Mouse (Mus musculus) midbrain, embryonic 12.5 days (tissue): ENCODE results near the gene Tfap4. TPM values are rescaled to one million over a fixed set of nuclear protein-coding genes. Genes with fewer than 3 reads are reported as not detected.
"Not testable (repeated sequence)": the region's sequence is repeated elsewhere in the genome, so short reads cannot be mapped to it uniquely, and the experiment has no call there.

ENCODE experiments used
- ATAC-seq: fragments of 200-750 bp; cut with Nextera tagmentation; 2 replicates; pipeline ENCODE4 v1.8.0; 2017; ENCODE audit warnings: low read depth, moderate TSS enrichment, moderate library complexity; ENCODE audit not compliant: low FRiP score
- H3K27ac ChIP-seq: fragments of 300-500 bp; sonication (generic); replicated peaks from 2 replicates; pipeline ENCODE4 v1.5.1; 2016; ENCODE audit warnings: mild to moderate bottlenecking
- H3K27me3 ChIP-seq: fragments of 300-500 bp; sonication (generic); 2 replicates; pipeline ENCODE4 v1.6.1; 2016; ENCODE audit warnings: mild to moderate bottlenecking
- H3K36me3 ChIP-seq: fragments of 300-500 bp; sonication (generic); 2 replicates; pipeline ENCODE4 v1.6.1; 2016
- H3K4me1 ChIP-seq: fragments of 300-500 bp; sonication (generic); 2 replicates; pipeline ENCODE4 v1.6.1; 2016
- H3K4me2 ChIP-seq: fragments of 300-500 bp; sonication (generic); replicated peaks from 2 replicates; pipeline ENCODE4 v1.6.1; 2016; ENCODE audit warnings: mild to moderate bottlenecking, moderate library complexity
- H3K4me3 ChIP-seq: fragments of 300-500 bp; sonication (generic); 2 replicates; pipeline ENCODE4 v1.5.1; 2016; ENCODE audit warnings: mild to moderate bottlenecking
- H3K9ac ChIP-seq: fragments of 300-500 bp; sonication (generic); replicated peaks from 2 replicates; pipeline ENCODE4 v1.6.1; 2016; ENCODE audit warnings: mild to moderate bottlenecking, moderate library complexity
- H3K9me3 ChIP-seq: fragments of 300-500 bp; sonication (generic); 2 replicates; pipeline ENCODE4 v1.6.1; 2016; ENCODE audit warnings: mild to moderate bottlenecking
- WGBS: fragments of 180-500 bp; shearing (Covaris S2); methylation state at CpG from one replicate; pipeline ENCODE4 v1.1.7; 2016; 5-methylcytosine and 5-hydroxymethylcytosine counted together
- polyA plus RNA-seq: library from polyadenylated mRNA; unstranded; fragments of >200 nt; fragmentation: Nextera tagmentation; extraction: Ambion mirVana; gene quantifications from 2 replicates; pipeline ENCODE4 v1.2.1, GENCODE M21; 2016

The Tfap4 gene
- polyA plus RNA-seq, 1 experiment from 2014 or later: 17.8 TPM

GRCm38 (mm10) chr16:4587516-4588210 lies 28.0 kb upstream of the Tfap4 start:
- H3K36me3 ChIP-seq: peaks cover 4% of the 10 kb centered on the region
- no peak overlapping the region for H3K4me3 ChIP-seq
- H3K4me2 ChIP-seq: peak overlapping the region; percentile 58; the same call in 1 of the 2 replicates
- H3K4me1 ChIP-seq: peaks cover 22% of the 10 kb centered on the region
- no peaks in the 10 kb centered on the region for H3K9me3 ChIP-seq
- WGBS: 56% methylated on average over 5 of the region's 5 CpGs
- no peak overlapping the region for H3K9ac ChIP-seq
- no peak for ATAC-seq
- H3K27ac ChIP-seq: peak overlapping the region; percentile 85
- no peaks in the 10 kb centered on the region for H3K27me3 ChIP-seq

- H3K36me3 ChIP-seq: peaks cover 4% of the 10 kb centered on the region
- H3K27ac ChIP-seq: peak overlapping the region; percentile 85
- H3K4me3 ChIP-seq: peak overlapping the region; percentile 44
- under 1% methylated on average over 43 of the region's 43 CpGs for WGBS
- H3K9ac ChIP-seq: peak overlapping the region; percentile 46
- peak overlapping the region; percentile 58 for H3K4me2 ChIP-seq
- H3K27me3 ChIP-seq: no peaks in the 10 kb centered on the region
- no peaks in the 10 kb centered on the region for H3K9me3 ChIP-seq
- ATAC-seq: peak; percentile 99
- peaks cover 17% of the 10 kb centered on the region for H3K4me1 ChIP-seq
These were observed 27.0 kb upstream of the Tfap4 start for GRCm38 (mm10) chr16:4586531-4587123.

DNA sequence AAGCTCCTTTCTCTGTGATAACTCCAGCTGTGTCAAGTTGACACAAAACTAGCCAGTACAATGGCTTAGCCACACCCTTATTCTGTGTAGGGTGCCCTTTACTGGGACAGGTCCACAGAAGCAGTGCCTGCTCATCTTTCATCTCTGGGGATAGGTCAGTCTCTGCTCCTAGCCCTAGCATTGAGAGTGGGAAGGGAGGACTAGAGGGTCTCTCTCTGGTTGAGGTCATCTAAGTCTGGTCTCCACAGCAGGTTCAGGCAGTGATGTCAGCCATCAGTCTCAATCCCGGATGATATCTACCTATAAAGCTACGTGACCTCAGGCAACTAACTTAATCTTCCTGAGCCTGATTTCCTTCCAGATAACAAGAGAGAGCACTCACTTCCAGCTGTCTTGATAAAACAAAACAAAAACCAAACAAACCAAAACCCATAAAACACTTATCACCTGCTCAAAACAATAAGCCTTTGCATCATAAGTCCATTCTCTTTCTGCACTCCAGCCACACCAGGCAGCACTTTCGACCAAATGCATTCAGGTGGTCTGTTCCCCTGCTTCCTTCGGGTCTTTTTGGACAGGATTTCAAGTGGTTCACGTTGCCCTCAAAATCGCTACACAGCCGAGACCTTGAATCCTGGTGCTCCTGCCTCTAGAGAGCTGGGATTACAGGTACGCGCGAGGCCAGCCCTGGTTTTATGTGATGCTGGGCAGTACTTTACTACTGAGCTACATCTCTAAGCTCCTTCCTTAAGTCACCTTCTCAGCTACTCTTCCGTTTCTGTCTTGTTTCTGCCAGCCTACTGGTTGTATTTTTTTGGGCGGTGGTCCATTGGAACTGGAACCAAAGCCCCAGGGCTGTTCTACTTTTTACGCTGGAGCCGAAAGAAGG lies 26.2 kb upstream of the Tfap4 start:
- peaks cover 17% of the 10 kb centered on the region for H3K4me1 ChIP-seq
- H3K4me2 ChIP-seq: peak overlapping the region; percentile 58
- no peaks in the 10 kb centered on the region for H3K9me3 ChIP-seq
- ATAC-seq: peak; percentile 39
- peak overlapping the region; percentile 46 for H3K9ac ChIP-seq
- H3K27me3 ChIP-seq: no peaks in the 10 kb centered on the region
- H3K4me3 ChIP-seq: peak overlapping the region; percentile 44
- H3K27ac ChIP-seq: peak overlapping the region; percentile 85
- H3K36me3 ChIP-seq: peaks cover 4% of the 10 kb centered on the region
- WGBS: 13% methylated on average over 14 of the region's 14 CpGs

DNA sequence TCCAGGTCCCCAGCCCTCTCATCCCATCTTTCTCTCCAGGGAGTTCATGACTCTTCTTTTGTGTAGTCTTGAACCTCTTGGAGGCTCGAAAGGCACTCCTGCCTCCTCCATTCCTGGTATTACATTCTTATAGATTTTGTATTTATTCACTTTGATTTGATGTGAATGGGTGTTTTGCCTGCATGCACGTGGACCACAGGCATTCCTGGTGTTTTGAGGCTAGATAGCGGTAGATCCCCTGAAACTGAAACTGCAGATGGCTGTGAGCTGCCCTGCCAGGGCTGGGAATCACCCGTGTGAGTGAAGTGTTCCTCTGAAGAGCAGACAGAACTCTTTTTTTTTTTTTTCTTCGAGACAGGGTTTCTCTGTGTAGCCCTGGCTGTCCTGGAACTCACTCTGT lies 24.8 kb upstream of the Tfap4 start:
- H3K9me3 ChIP-seq: no peaks in the 10 kb centered on the region
- no peak overlapping the region for H3K27ac ChIP-seq
- WGBS: 80% methylated on average over 5 of the region's 5 CpGs
- no peak overlapping the region for H3K4me2 ChIP-seq
- no peak for ATAC-seq
- no peaks in the 10 kb centered on the region for H3K36me3 ChIP-seq
- no peak overlapping the region for H3K9ac ChIP-seq
- H3K27me3 ChIP-seq: no peaks in the 10 kb centered on the region
- no peak overlapping the region for H3K4me3 ChIP-seq
- peaks cover 17% of the 10 kb centered on the region for H3K4me1 ChIP-seq

DNA sequence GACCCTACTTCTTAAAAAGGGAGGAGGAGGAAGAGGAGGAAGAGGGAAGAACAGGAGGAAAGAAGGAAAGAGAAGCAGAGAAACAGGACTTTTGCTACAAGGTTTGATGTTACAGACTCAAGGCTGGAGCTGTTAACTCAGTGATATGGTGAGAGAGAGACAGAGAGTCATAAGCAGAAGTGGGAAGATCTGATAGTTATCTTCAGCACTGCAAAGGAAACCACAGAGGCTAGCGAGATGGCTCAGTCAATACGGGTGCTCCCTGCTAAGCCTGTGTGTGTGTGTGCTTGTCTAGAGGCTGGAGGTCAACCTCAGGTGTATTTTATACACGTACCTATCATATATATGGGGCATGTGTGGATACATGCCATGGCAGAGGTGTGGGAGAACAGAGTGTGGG lies 24.2 kb upstream of the Tfap4 start:
- Histone ChIP-seq H3K4me3 (no peak overlapping the region), H3K4me2 (no peak overlapping the region), H3K9me3 (no peaks in the 10 kb centered on the region), H3K36me3 (no peaks in the 10 kb centered on the region), H3K9ac (no peak overlapping the region), H3K27ac (no peak overlapping the region), H3K27me3 (no peaks in the 10 kb centered on the region), H3K4me1 (peaks cover 17% of the 10 kb centered on the region)
- no peak for ATAC-seq
- WGBS: 84% methylated on average over 3 of the region's 3 CpGs

- not testable (repeated sequence) for H3K36me3 ChIP-seq, H3K9ac ChIP-seq, H3K27ac ChIP-seq, H3K4me1 ChIP-seq, H3K4me2 ChIP-seq, ATAC-seq, H3K27me3 ChIP-seq, H3K9me3 ChIP-seq, H3K4me3 ChIP-seq
- 95% methylated on average over 4 of the region's 4 CpGs for WGBS
These were observed 21.5 kb upstream of the Tfap4 start for GRCm38 (mm10) chr16:4581179-4581578.

- H3K9ac ChIP-seq: no peak overlapping the region
- H3K4me1 ChIP-seq: no peaks in the 10 kb centered on the region
- H3K36me3 ChIP-seq: no peaks in the 10 kb centered on the region
- no peaks in the 10 kb centered on the region for H3K27me3 ChIP-seq
- no peak overlapping the region for H3K27ac ChIP-seq
- no peak for ATAC-seq
- no peak overlapping the region for H3K4me2 ChIP-seq
- H3K4me3 ChIP-seq: no peak overlapping the region
- 75% methylated on average over 7 of the region's 7 CpGs for WGBS
- H3K9me3 ChIP-seq: no peaks in the 10 kb centered on the region
These were observed 19.0 kb upstream of the Tfap4 start for GRCm38 (mm10) chr16:4578630-4579029.

- Histone ChIP-seq H3K9ac (no peak overlapping the region), H3K4me1 (no peaks in the 10 kb centered on the region), H3K9me3 (no peaks in the 10 kb centered on the region), H3K36me3 (no peaks in the 10 kb centered on the region), H3K27ac (no peak overlapping the region), H3K4me2 (no peak overlapping the region), H3K4me3 (no peak overlapping the region), H3K27me3 (no peaks in the 10 kb centered on the region)
- 58% methylated on average over 2 of the region's 2 CpGs for WGBS
- ATAC-seq: no peak
These were observed 17.2 kb upstream of the Tfap4 start for GRCm38 (mm10) chr16:4576873-4577272.

GRCm38 (mm10) chr16:4576038-4576437 lies 16.4 kb upstream of the Tfap4 start:
- Histone ChIP-seq H3K27ac (no peak overlapping the region), H3K4me3 (no peak overlapping the region), H3K4me2 (no peak overlapping the region), H3K4me1 (peaks cover 1% of the 10 kb centered on the region; the same call in 1 of the 2 replicates), H3K27me3 (no peaks in the 10 kb centered on the region), H3K36me3 (no peaks in the 10 kb centered on the region), H3K9ac (no peak overlapping the region), H3K9me3 (no peaks in the 10 kb centered on the region)
- ATAC-seq: no peak
- WGBS: 46% methylated on average over 2 of the region's 2 CpGs

- no peaks in the 10 kb centered on the region for H3K9me3 ChIP-seq
- H3K27me3 ChIP-seq: no peaks in the 10 kb centered on the region
- ATAC-seq: no peak
- H3K36me3 ChIP-seq: no peaks in the 10 kb centered on the region
- no peak overlapping the region for H3K4me3 ChIP-seq
- peaks cover 7% of the 10 kb centered on the region; the same call in 1 of the 2 replicates for H3K4me1 ChIP-seq
- WGBS: 58% methylated on average over 4 of the region's 4 CpGs
- no peak overlapping the region for H3K27ac ChIP-seq
- H3K9ac ChIP-seq: no peak overlapping the region
- H3K4me2 ChIP-seq: no peak overlapping the region
These were observed 11.1 kb upstream of the Tfap4 start for GRCm38 (mm10) chr16:4570737-4571136.

- 17% methylated on average over 4 of the region's 4 CpGs for WGBS
- H3K9me3 ChIP-seq: no peaks in the 10 kb centered on the region
- H3K27ac ChIP-seq: no peak overlapping the region
- peaks cover 7% of the 10 kb centered on the region; the same call in 1 of the 2 replicates for H3K4me1 ChIP-seq
- H3K9ac ChIP-seq: no peak overlapping the region
- H3K27me3 ChIP-seq: no peaks in the 10 kb centered on the region; the same call in 1 of the 2 replicates
- no peaks in the 10 kb centered on the region for H3K36me3 ChIP-seq
- no peak overlapping the region for H3K4me3 ChIP-seq
- no peak overlapping the region for H3K4me2 ChIP-seq
- ATAC-seq: peak; percentile 56
These were observed 8.3 kb upstream of the Tfap4 start for GRCm38 (mm10) chr16:4567912-4568311.
